Mouse (Mus musculus): Measurements from ENCODE around the gene Trabd2b. TPM values are rescaled to one million over a fixed set of nuclear protein-coding genes. Genes with fewer than 3 reads are reported as not detected.

The Trabd2b gene
- polyA plus RNA-seq, 1 experiment from 2014 or later = 1.5 TPM

- Histone ChIP-seq H3K27ac (ENCODE audit: poor library complexity, severe bottlenecking) (no peak overlapping the region), H3K4me1 (replicated peaks) (peaks cover 38% of the 10 kb centered on the region), H3K9ac (no peak overlapping the region), H3K4me2 (no peak overlapping the region), H3K36me3 (no peaks in the 10 kb centered on the region), H3K4me3 (no peak overlapping the region), H3K9me3 (replicated peaks) (no peaks in the 10 kb centered on the region), H3K27me3 (replicated peaks) (peaks cover 88% of the 10 kb centered on the region)
- 55% methylated on average over 6 of the region's 6 CpGs for WGBS
- no peak for ATAC-seq (ENCODE audit: insufficient number of reproducible peaks, low FRiP score)
Observed at GRCm38 (mm10) chr4:114411846-114412390, 5.4 kb downstream of the Trabd2b start.

DNA sequence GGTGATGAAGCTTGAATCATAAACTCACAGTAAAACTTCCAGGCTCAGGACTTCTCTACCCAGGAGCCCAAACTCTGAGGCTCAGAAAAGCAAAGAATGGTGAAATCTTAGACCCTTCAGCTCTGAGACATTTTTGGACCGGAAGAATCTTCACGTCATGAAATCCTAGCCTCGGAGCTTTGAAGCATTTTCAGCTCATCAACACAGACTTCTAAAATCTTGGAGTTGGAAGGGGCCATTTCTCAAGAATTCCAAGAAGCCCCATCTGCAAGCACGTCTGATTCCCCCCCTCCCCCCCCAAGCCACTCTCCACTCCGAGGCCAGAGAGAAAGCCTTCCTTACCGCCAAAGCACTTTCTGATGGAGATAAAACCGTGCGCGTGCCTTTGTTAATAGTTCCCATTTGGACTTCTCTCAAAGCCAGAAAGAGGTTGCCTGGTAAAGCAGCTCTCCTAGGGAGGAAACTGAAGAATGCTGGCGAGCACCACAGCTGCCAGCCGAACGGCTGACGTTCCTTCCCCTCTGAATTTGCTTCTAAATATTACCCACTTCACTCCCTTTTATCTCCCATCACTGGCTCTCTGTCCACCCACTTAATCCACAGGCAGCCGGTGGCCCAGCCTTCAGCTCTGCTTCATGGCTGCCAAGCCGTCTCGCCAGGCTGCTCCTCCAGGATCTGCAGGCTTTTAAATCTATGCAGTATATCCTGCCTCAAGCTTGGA lies 9.6 kb downstream of the Trabd2b start:
- H3K27me3 ChIP-seq (replicated peaks) = peaks cover 90% of the 10 kb centered on the region
- H3K36me3 ChIP-seq = no peaks in the 10 kb centered on the region
- H3K27ac ChIP-seq (ENCODE audit: poor library complexity, severe bottlenecking) = no peak overlapping the region
- peaks cover 22% of the 10 kb centered on the region for H3K4me1 ChIP-seq (replicated peaks)
- H3K9ac ChIP-seq = no peak overlapping the region
- 18% methylated on average over 16 of the region's 16 CpGs for WGBS
- 0 out of 2 replicates have a peak, but pooled peaks have one; percentile 33 for ATAC-seq (ENCODE audit: insufficient number of reproducible peaks, low FRiP score)
- no peaks in the 10 kb centered on the region for H3K9me3 ChIP-seq (replicated peaks)
- H3K4me3 ChIP-seq = no peak overlapping the region
- H3K4me2 ChIP-seq = peak overlapping the region; percentile 41

DNA sequence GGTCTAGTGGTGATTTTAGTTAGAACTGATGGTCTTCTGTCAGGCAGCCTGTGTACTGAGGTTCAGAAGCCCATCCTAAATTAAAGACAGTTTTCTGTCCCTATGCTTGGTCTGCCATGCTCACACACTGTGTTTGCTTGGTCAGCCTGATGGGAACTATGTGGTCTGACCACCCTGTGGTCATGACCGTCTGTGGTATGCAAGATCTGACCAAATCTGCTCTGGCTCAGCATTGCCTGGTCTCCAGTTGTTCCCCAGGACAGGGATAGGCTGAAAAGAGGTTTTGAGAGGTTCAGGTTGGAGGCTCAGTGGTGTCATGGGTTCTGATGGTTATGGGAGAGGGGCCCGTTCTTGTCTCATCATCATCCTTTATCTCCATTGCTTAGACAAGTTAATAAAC lies 13.6 kb downstream of the Trabd2b start:
- Histone ChIP-seq H3K4me2 (no peak overlapping the region), H3K9me3 (replicated peaks) (no peaks in the 10 kb centered on the region), H3K9ac (no peak overlapping the region), H3K36me3 (no peaks in the 10 kb centered on the region), H3K27ac (ENCODE audit: poor library complexity, severe bottlenecking) (no peak overlapping the region), H3K27me3 (replicated peaks) (peaks cover 91% of the 10 kb centered on the region), H3K4me3 (no peak overlapping the region), H3K4me1 (replicated peaks) (peaks cover 12% of the 10 kb centered on the region)
- WGBS = 73% methylated on average over 2 of the region's 2 CpGs
- ATAC-seq (ENCODE audit: insufficient number of reproducible peaks, low FRiP score) = no peak

DNA sequence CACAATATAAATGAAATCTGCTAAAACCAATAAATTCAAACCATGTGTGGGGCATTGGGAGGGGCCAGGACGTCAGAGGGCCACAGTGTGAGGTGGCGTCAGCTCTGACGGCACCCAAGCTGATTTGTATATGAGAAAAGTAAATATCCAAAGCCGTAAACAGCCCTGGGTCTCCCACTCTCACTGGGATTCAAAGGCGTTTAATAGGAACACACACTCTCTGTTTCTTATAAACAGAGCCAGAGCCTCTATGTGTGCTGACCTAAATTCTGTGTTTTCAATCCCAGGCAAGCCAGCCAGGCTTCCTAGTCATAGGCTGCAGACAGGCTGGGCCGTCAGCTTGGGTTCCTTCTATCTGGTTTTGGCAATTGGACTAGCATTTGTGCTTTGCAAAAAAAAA lies 16.6 kb downstream of the Trabd2b start:
- H3K4me2 ChIP-seq = no peak overlapping the region

GRCm38 (mm10) chr4:114425808-114426207 lies 19.3 kb downstream of the Trabd2b start:
- H3K4me1 ChIP-seq (replicated peaks) = no peaks in the 10 kb centered on the region
- H3K4me2 ChIP-seq = no peak overlapping the region
- WGBS = 47% methylated on average over 5 of the region's 5 CpGs
- H3K9ac ChIP-seq = no peak overlapping the region
- no peak for ATAC-seq (ENCODE audit: insufficient number of reproducible peaks, low FRiP score)
- peaks cover 84% of the 10 kb centered on the region for H3K27me3 ChIP-seq (replicated peaks)
- H3K4me3 ChIP-seq = no peak overlapping the region
- H3K27ac ChIP-seq (ENCODE audit: poor library complexity, severe bottlenecking) = no peak overlapping the region
- H3K9me3 ChIP-seq (replicated peaks) = no peaks in the 10 kb centered on the region
- no peaks in the 10 kb centered on the region for H3K36me3 ChIP-seq

More for the DNA sequence above, 16.6 kb downstream of the Trabd2b start:
- no peak overlapping the region for H3K27ac ChIP-seq (ENCODE audit: poor library complexity, severe bottlenecking)
- H3K27me3 ChIP-seq (replicated peaks) = peaks cover 90% of the 10 kb centered on the region
- 72% methylated on average over 6 of the region's 6 CpGs for WGBS
- no peak for ATAC-seq (ENCODE audit: insufficient number of reproducible peaks, low FRiP score)
- no peaks in the 10 kb centered on the region for H3K9me3 ChIP-seq (replicated peaks)
- no peak overlapping the region for H3K4me3 ChIP-seq
- H3K9ac ChIP-seq = no peak overlapping the region
- H3K4me1 ChIP-seq (replicated peaks) = no peaks in the 10 kb centered on the region
- H3K36me3 ChIP-seq = no peaks in the 10 kb centered on the region

GRCm38 (mm10) chr4:114432742-114433141 lies 26.2 kb downstream of the Trabd2b start:
- 69% methylated on average over 2 of the region's 2 CpGs for WGBS

GRCm38 (mm10) chr4:114433440-114433839 lies 26.9 kb downstream of the Trabd2b start:
- Histone ChIP-seq H3K4me1 (replicated peaks) (0 out of 2 replicates have a peak, but pooled peaks cover 4% of the 10 kb centered on the region), H3K27me3 (replicated peaks) (peaks cover 49% of the 10 kb centered on the region), H3K9ac (no peak overlapping the region), H3K36me3 (no peaks in the 10 kb centered on the region), H3K9me3 (replicated peaks) (no peaks in the 10 kb centered on the region), H3K4me3 (no peak overlapping the region), H3K4me2 (no peak overlapping the region), H3K27ac (ENCODE audit: poor library complexity, severe bottlenecking) (no peak overlapping the region)
- 70% methylated on average over 1 of the region's 1 CpGs for WGBS
- ATAC-seq (ENCODE audit: insufficient number of reproducible peaks, low FRiP score) = no peak

More at GRCm38 (mm10) chr4:114432742-114433141, 26.2 kb downstream of the Trabd2b start:
- Histone ChIP-seq H3K27ac (ENCODE audit: poor library complexity, severe bottlenecking) (no peak overlapping the region), H3K36me3 (no peaks in the 10 kb centered on the region), H3K4me3 (no peak overlapping the region), H3K9me3 (replicated peaks) (no peaks in the 10 kb centered on the region), H3K4me1 (replicated peaks) (0 out of 2 replicates have a peak, but pooled peaks cover 4% of the 10 kb centered on the region), H3K27me3 (replicated peaks) (peaks cover 48% of the 10 kb centered on the region), H3K9ac (no peak overlapping the region), H3K4me2 (no peak overlapping the region)
- no peak for ATAC-seq (ENCODE audit: insufficient number of reproducible peaks, low FRiP score)

DNA sequence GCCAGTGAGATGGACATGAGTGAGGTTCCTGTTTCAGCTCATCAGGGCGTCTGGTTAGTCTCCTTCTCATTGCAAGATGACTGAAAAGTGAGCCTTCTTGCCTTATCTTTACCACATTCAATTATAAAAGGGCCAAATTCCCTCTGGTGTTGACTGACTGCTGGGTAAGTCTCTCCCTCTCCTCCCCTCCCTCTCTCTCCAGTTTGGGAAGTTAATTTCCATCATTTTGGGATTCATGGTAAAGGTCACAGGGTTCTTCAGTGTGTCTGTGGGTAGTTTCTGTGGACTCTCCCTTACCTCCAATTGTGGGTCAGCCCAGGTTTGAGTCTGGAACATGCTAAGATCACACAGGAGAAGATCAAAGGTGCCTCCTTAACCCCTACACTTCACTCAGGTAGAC lies 28.2 kb downstream of the Trabd2b start:
- no peak overlapping the region for H3K27ac ChIP-seq (ENCODE audit: poor library complexity, severe bottlenecking)
- peaks cover 47% of the 10 kb centered on the region for H3K27me3 ChIP-seq (replicated peaks)
- 0 out of 2 replicates have a peak, but pooled peaks cover 4% of the 10 kb centered on the region for H3K4me1 ChIP-seq (replicated peaks)
- no peak for ATAC-seq (ENCODE audit: insufficient number of reproducible peaks, low FRiP score)
- no peak overlapping the region for H3K4me3 ChIP-seq
- no peaks in the 10 kb centered on the region for H3K36me3 ChIP-seq
- WGBS = 48% methylated on average over 1 of the region's 1 CpGs
- H3K9me3 ChIP-seq (replicated peaks) = no peaks in the 10 kb centered on the region
- no peak overlapping the region for H3K4me2 ChIP-seq
- H3K9ac ChIP-seq = no peak overlapping the region

DNA sequence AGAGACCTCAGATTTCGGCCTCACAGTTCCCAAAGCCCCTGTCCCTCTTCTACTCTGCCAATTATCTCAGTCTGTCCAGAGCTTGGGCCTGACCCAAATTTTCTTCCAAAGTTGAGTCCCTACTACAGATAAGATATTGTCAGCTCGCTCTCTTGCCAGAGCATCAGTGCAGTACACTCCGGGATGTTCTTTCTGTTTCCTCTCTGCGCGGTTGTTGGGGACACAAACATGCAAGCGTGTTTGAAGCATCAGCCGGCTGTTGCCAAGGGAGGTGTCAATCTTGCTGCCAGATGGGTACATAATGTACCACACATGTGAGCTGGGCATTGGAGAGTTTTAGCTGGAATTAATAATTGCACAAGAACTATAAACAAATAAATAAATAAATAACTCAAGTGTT lies 28.9 kb downstream of the Trabd2b start:
- no peak overlapping the region for H3K4me3 ChIP-seq

GRCm38 (mm10) chr4:114438764-114439163 lies 32.2 kb downstream of the Trabd2b start:
- Histone ChIP-seq H3K27ac (ENCODE audit: poor library complexity, severe bottlenecking) (no peak overlapping the region), H3K4me3 (no peak overlapping the region)

More for the DNA sequence above, 28.9 kb downstream of the Trabd2b start:
- WGBS = 51% methylated on average over 7 of the region's 7 CpGs
- no peak for ATAC-seq (ENCODE audit: insufficient number of reproducible peaks, low FRiP score)
- H3K36me3 ChIP-seq = no peaks in the 10 kb centered on the region
- H3K9me3 ChIP-seq (replicated peaks) = no peaks in the 10 kb centered on the region
- peaks cover 47% of the 10 kb centered on the region for H3K27me3 ChIP-seq (replicated peaks)
- H3K4me1 ChIP-seq (replicated peaks) = 0 out of 2 replicates have a peak, but pooled peaks cover 4% of the 10 kb centered on the region
- H3K9ac ChIP-seq = no peak overlapping the region
- no peak overlapping the region for H3K4me2 ChIP-seq
- H3K27ac ChIP-seq (ENCODE audit: poor library complexity, severe bottlenecking) = no peak overlapping the region

DNA sequence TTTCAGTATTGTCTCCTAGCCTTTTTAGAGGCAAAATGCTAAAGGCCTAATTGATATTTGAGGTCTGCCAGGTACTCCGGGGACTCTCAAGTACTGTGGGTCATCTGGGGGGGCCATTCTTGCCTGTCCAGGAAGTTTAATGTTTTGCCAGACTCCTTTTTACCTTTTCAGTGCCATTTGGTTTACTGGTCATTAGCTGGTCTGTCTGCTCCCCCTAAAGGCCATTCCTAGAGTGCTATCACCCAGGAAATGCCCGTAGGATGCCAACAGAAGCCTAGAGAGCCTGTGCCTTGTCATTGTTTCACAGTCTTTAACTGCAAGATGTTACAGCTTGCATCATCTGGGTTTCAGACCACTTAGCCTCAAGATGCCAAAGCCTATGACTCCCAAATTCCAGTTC lies 35.7 kb downstream of the Trabd2b start:
- Histone ChIP-seq H3K9me3 (replicated peaks) (no peaks in the 10 kb centered on the region), H3K9ac (no peak overlapping the region), H3K4me3 (no peak overlapping the region), H3K4me1 (replicated peaks) (no peaks in the 10 kb centered on the region), H3K4me2 (no peak overlapping the region), H3K36me3 (no peaks in the 10 kb centered on the region), H3K27me3 (replicated peaks) (peaks cover 46% of the 10 kb centered on the region), H3K27ac (ENCODE audit: poor library complexity, severe bottlenecking) (no peak overlapping the region)
- no peak for ATAC-seq (ENCODE audit: insufficient number of reproducible peaks, low FRiP score)
- 70% methylated on average over 2 of the region's 2 CpGs for WGBS

More at GRCm38 (mm10) chr4:114438764-114439163, 32.2 kb downstream of the Trabd2b start:
- H3K4me2 ChIP-seq = no peak overlapping the region
- no peak overlapping the region for H3K9ac ChIP-seq
- no peaks in the 10 kb centered on the region for H3K36me3 ChIP-seq
- no peak for ATAC-seq (ENCODE audit: insufficient number of reproducible peaks, low FRiP score)
- peaks cover 52% of the 10 kb centered on the region for H3K27me3 ChIP-seq (replicated peaks)
- no peaks in the 10 kb centered on the region for H3K9me3 ChIP-seq (replicated peaks)
- 56% methylated on average over 2 of the region's 2 CpGs for WGBS
- 0 out of 2 replicates have a peak, but pooled peaks cover 4% of the 10 kb centered on the region for H3K4me1 ChIP-seq (replicated peaks)
